Mouse (Mus musculus) right cerebral cortex, postnatal 36 days (tissue): Measurements from ENCODE around the gene Timm13.
A peak's percentile ranks its signal among the peaks of the same experiment; 100 is the strongest.

Experiments used
- DNase-seq, 2 experiments: peaks; one replicate each; pipeline ENCODE4 v3.0.0; 2022; ENCODE audit warnings: low spot score in 2 of 2, mixed read lengths in 1 of 2

The Timm13 gene

DNA sequence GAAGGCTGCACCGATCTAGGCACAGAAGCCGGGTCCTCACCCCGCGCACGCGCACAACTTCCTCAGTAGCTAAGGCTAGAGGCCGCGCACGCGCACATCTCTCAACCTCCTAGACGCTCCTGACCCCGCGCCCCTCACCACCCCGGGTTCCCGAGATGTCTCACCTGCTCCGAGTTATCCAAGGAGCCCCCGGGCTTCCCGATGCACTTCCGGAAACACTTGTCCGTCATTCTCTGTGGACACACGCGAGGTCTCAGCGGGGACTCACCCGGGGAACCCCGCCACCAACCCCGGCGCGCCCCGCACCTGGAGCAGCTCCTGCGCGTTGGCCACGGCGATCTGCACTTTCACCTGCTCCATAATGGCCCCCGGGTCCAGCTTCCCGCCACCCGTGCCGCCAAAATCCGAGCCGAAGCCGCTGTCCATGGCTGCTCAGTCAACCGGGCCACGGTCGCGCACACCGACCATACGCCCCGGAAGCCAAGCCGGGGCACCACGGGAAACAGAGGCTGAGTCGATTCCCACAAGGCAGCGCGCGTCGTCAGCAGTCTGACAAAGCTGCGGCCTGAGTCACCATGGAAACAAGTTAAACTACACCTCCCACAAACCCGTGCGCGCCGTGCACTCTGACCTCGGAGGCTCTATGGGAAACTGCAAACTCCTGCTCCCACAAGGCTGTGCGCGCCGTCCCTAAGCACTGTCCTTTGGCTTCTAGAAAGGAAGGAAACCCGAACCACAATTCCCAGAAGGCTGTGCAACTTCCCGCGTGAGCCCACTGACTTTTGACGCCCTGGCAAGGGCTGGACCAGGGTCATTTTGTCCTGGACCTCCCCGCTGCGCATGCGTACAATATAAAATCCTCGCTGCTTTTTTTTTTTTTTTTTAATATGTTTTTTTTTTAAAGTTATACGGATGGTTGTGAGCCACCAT is at the start of gene Timm13:
Gene Timm13, minus strand, starts transcription at position 652 of the 930 bp plus-strand sequence.
- peak; percentile 100 for DNase-seq

DNA sequence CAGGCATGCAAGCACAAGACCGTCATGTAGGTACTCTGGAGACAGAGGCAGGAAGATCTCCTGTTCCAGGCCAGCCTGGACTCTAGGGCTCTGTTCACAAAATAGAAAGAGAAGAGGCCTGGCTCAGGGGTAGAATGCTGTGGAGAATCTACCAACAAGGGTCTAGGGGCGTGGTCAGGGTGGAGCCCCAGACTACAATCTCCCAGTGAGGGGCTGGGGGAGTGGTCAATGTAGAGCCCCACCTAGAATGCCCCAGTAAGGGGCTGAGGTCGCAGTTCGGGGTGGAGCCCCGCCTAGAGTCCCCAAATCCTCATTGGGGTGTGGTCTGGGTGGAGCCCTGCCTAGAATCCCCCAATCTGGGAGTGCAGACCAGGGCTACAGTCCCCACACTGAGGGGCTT is 49.5 kb upstream of the Timm13 start:
- no peak for DNase-seq

DNA sequence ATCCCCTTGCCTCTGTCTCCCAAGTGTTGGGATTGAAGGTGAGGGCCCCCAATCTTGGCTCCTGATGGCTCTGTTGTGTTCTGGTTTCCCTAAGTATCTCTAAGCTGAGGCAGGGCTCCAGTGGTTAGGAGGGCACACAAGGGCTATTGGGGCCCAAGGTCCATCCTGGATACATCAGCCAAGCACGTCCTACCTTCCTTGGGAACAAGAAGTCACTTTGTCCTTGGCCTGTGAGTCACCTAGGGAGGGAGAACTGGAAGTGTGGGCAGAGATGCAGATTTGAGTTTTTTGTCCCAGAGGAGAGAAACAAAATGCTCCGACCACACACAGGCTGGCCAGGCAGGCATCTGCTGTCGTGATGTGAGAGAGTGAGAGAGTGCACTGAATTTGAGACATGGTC is 48.3 kb upstream of the Timm13 start:
- no peak for DNase-seq

DNA sequence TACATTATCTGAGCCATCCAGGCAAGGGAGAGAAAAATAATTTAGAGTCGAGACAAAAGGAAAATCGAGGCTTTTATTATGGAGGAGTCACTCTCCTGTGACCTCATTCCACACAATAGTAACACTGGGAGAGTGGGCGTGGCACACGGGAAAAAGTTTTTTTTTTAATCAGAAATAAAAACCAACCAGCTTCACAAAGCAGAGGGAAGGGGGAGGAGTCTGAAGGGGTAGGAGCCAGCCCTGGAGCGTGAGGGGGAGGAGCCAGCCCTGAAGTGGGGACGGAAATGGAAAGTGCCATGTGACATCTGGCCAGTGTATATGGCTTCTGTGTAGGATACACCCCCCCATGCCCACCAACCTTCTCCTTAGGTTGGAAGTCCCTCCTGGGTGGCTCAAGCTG is 47.8 kb upstream of the Timm13 start:
- DNase-seq: no peak

DNA sequence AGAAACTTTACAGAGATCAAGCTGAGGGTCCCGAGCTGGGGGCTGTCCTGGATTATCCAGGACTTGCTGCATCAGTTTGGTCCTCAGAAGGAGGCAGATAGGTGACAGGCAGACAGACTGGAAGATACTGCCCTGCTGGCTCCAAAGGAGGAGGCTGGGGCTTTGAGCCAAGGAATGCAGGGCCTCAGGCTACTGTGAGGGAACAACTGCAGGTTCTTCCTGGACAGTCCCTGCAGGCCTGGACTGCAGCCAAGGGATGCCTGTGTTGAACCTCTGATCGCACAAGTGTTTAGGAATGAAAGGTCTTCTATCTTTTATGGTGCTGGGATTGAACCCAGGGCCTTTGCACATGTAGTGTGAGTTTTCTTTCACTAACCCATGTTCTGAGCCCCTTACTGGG is 47.0 kb upstream of the Timm13 start:
- no peak for DNase-seq

DNA sequence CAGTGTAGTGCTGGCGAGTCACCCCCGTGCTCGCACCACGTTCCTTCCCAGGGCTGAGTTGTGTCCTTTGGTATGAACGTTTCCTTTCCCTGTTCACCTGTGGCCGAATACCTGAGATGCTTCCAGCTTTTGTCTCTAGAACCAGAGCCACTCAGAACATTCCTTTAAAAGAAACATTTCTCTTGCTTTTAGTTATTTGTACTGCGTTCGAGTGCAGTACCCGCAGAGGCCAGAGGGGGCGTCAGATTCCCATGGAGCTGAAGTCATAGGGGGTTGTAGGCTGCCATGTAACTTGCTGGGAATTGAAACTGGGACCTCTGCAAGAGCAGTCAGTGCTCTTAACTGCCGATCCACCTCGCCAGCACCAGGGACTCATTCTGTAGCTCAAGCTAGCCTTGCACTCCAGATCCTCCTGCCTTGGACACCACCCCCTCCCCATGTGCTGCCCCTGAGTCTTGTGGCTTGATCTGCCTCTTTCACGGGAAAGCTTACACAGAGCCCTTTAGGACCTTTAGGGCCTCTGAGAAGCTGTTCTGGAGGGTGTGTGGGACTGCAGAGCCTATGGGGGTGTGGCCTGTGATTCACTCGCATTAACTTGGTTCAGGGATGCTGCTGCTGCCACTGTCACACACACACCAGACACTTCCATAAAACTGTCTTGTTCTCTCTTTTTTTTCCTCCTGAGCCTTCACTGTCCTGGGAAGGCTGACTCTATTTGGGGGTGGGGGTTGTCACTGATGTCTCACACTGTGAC is 46.1 kb upstream of the Timm13 start:
- DNase-seq: no peak

DNA sequence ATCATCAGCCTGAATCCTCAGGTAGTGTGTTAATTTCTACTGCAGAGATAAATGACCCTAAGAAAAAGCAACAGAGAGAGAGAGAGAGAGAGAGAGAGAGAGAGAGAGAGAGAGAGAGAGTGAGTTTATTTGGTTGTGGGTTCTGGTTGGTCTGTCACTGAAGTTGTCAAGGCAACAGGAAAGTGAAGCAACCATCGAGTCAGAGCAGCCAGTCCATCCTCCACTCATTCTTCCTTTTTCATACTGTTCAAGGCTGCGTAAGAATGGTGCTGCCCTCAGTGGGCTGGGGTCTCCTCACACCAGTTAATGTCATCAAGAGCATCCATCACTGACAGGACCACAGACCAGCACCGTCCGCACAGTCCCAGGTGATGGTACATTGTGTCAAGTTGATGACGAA is 43.5 kb upstream of the Timm13 start:
- DNase-seq: no peak

DNA sequence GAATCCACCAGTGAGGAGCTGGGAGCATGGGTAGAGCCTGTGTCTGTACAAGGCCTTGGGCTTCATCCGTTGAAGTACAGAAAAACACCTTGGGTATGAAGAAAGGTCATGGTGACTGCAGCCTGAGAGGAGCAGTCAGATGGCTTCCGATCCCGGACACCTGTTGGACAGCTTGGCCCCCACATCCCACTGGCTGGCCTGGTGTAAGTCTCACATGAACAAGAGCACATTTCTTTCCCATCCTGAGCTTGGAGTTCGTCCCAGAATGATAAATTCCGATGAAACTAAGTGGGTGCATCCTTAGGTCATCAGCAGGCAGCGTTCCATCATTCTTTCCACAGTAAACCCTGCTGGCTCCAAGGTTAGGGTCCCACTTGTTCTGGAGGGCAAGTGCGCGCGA is 42.9 kb upstream of the Timm13 start:
- DNase-seq: no peak

DNA sequence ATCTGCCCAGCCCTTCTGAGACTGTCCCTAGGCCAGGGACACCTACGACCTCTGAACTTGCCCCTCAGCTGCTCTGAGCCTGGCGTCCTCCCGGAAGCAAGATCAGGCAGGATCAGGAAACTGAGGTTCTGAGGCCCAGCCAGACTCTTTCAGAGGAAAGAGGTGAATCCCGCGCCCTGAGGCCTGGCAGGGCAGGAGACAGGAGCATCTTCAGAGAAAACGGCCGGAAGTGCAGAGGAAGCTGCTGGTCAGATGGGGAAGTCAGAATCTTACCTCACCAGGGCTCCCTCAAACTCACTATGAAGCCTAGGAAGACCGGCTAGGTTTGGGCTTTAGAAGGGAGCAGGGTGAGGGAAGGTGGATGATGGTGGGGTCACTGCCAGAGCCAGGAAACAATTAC is 42.1 kb upstream of the Timm13 start:
- no peak for DNase-seq

DNA sequence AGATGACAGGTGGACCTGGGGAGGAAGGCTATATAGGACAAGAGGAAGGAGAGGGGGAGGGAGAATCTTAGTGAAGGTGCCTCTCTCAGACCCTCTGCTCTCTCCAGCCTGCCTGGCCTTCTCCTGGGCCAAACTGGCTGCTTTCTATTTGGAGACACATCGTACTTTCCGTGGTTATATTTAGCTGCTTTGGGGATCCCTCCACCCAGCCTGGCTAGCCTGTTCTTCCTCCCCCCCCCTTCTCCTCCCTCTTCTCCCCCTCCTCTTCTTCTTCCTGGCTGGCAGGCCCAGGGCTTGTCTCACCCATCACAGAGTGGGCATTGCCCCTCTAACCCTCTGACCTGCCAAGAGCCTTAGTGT is 40.2 kb upstream of the Timm13 start:
- no peak for DNase-seq

DNA sequence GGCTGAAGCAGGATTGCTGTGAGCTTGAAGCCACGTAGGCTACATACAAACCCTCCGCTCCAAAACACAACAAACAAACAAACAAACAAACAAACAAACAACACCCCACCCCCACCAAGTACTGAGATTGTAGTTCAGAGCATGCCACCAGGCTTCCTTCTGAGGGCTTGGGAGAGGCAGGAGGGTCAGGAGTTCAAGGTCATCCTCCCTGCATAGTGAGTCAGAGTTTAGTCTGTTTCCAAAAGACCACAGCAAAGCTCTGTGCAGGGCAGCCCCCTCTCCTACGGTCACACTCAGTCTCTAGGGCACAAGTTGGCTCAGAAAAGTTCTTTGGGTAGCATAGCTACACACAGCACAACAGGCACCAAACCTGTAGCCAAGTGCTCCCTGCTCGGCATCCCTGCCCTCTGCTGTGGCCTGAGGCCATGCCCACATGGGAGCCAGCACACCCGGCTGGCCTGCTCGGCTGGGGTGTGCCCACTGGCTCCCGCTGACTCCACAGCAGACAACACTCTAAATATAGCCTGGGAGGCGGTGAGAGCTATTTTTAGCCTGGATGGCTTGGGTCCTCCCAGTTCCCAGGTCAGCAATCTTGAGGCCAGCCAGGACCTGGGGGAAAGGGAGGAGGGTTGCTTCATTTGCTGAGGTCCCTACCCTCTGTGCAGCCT is 39.7 kb upstream of the Timm13 start:
- DNase-seq: no peak

DNA sequence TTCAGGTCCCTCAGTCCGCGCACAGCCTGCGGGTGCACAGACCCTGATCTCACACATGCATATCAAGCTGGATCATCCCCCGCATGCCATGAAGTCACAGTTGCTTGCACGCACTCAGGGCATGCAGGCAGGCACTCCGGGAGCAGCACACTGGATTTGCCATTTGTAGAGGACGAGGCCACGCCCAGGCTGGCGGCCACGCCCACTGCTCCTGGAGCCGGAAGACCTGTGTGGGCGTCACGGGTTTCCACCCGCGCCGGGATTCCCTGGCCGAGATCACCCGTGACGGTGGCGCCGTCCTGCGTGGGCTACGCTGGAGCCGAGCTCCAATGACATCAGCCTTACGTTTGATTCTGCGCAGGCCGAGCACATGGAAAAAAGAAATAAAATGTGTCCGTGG is 38.9 kb upstream of the Timm13 start:
- DNase-seq: peak; percentile 74 to 79

DNA sequence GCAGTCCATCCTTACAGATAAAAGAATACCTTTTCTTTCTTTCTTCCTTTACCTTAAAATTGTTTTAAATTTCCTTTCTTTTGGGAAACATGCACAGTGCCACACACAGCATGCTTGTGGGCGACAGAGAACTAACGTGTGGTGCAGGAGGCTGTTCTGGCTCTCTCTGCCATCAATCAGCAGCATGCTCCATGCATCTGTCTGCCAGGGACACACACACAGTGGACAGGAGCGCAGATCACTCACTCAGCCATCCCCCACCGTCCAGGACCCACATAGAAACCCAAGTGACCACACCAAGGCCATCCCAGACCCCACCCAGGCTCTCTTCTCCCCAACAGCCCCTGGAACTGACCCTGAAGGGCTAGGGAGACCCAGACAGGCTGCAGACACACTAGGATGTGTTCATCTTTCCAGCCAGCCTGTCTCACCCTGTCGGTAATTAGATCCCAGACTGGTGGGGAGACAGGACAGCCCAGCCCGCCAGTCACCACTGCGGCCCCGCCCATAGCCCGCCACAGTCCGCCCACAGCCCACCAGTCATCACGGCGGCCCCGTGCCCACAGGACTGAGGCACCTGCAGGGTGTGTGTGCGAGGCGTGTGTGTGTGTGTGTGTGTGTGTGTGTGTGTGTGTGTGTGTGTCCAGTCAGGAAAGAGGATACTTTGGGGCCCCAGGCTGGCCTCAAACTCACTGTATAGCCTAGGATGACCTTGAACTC is 38.2 kb upstream of the Timm13 start:
- no peak for DNase-seq

DNA sequence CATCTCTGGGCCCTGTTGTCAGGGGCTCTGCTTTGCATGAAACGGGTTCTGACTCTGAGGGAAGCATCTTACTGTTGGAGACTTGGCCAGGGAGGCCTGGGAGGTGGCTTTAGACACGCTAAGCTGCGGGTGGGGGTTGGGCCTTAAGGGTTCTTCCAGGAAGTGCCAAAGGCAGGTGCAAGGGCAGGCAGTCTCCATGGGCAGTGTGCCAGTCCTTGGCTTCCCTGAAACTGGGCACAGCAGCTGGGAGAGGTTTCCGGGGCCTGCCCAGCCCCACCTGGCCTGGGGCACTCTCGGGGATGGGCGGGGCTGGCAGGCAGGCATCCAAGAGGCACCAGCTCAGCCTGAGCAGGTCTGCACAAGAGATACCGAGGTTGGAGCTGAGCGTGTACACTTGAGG is 36.9 kb upstream of the Timm13 start:
- no peak for DNase-seq

DNA sequence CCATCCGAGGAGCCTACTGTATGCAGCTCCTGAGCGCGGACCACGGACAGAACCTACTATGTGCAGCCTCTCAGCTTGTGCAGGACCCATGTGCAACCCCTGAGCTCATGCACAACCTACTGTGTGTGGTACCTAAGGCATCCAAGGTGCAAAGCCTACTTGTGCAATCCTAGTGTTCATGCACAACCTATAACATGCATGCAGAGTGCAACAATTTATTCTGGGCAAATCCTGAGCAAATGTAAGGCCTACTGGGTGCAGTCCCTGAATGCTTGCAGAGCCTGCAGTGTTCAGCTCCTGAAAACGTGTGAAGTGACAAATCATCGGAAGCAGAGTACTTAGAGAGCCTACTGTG is 36.0 kb upstream of the Timm13 start:
- DNase-seq: no peak

DNA sequence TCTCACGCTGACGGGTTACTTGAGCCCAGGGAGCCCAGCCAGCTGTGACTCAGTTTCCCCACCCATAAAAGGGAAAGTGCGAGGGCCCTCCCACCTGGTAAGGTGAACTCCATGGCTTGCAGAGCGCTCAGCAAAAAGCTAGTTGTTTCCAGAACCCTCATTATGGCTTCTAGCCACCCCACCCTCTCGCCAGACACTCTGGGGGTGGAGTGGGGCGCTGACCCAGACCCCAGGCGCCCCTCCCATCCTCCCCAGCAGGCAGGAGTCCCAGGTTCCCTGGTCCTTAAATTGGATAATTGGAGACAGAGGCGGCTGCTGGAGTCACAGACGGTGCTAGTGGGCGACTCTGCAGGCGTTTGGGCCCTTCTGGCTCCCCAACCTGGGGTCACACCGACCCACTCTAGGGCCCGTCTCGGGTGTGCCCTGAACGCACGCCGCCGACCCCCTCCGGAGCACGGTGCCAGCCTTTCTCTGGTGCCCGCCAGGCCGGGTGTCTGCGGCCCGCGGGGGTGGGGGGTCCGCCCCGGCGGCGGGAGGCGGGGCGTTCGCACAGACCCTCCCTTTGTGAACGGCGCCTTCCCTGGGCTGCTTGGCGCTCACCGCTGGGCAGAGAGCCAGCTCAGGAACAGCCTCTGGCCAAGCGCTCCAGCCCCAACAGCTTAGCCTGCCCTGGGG is 35.5 kb upstream of the Timm13 start:
- DNase-seq: no peak

DNA sequence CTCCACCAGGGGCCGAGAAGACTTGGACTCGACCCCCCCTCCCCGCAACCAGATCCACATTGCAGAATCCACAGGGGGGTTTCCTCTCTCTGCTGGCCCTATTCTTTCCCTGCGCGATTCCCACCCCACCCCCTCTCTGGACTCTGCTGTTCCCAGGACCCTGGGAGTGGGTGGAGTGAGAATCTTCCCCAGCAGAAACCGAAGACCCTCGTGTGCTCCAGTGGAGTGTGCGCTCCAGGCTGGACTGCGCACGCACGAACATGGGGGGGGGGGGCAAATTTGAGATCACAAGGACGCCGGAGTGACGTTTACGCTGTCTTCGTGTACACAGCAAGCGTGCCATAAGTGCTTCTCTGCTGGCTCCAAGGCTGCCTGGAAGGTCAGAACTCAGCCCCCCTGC is 34.9 kb upstream of the Timm13 start:
- DNase-seq: no peak

DNA sequence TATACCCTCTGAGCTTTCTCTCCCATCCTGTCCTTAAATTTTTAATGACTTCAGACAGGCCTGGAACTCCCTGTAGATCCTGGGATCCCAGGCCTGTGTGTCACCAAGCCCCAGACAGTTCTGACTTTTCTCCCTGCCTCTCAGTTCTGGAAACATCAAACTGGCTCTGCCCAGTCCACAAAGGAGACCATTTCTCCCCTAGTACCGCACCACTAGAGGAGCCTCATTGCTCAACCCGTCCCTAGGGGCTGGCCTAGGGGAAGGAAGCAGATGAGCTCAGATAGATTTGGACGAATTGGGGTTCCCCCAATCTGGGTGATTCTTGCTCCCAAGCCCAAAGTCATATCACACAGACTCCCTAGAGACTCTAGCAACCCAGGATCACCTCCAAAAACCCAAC is 34.5 kb upstream of the Timm13 start:
- DNase-seq: no peak

DNA sequence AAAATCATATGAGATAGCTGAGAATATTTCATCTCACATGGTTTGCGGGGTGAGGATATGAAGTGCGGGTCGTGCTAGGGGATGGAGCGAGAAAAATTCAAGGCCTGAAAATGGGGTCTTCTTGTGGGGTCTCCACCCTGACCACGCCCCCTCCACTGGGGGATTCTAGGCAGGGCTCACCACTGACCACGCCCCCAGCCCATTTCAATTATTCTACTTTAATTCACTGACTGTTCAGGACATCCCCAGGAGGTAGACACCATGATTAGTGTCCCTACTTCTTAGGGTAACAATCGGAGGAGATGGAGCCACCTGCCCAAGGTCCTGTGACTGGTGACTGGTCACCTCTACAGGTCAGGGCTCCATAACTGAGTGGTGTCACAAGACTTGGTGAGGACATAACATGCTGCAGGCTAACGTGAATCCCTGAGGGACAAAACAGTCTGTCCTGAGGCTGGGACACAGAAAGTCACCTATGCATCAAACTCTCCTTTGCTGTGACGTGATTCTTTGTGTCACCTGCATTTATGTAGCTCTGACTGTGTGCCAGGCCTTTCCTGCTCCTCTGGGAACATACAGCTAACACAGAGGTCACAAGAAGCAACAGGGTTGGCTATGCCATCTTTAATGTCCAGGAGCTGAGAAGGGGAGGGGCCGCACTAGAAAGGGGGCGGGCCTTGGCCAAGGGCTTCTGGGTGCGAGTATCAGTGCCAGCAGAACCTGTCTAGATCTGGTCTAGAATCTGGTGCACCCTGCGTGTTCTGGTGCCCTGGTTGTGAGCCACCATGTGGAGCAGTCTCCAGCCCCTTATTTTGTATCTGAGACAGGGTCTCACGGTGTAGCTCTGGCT is 33.6 kb upstream of the Timm13 start:
- no peak for DNase-seq

DNA sequence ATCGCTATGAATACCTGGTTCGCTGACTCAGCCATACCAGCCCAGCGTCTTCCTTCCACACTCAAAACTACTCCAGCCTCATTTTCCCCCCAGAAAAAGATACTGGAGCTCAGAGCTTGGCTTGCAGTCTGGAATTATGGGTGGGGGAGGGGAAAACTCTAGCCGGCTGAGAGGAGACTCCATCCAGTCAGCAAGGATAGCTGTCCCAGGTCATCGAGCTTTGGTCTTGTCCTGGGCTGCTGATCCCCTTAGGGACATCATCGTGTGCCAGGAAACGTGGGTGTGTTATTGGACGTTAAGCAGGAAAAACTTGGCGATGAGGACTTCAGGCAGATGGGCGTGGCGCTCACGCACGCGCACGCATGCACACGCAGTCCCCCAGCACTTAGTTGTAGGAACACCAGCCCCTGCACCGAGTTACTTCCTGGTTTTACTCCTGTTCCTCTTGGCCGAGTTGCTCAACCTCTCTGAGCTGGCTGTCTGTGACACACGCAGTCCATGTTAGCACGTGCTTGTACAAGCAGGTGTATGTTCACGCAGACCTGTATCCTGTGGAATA is 32.7 kb upstream of the Timm13 start:
- no peak for DNase-seq
